Mouse (Mus musculus) cerebellum, postnatal 4 days (tissue): ENCODE measurements around the gene Chac1.

ENCODE experiments used
- DNase-seq, 2 experiments: peaks; one replicate each; pipeline ENCODE4 v3.0.0; 2022; ENCODE audit warnings: low spot score in 2 of 2, mixed read lengths in 1 of 2

The Chac1 gene

GRCm38 (mm10) chr2:119370116-119370515 lies 19.1 kb downstream of the Chac1 start:
- DNase-seq: no peak

GRCm38 (mm10) chr2:119377286-119377685 lies 26.3 kb downstream of the Chac1 start:
- DNase-seq: no peak

GRCm38 (mm10) chr2:119377826-119378225 lies 26.8 kb downstream of the Chac1 start:
- DNase-seq: no peak

GRCm38 (mm10) chr2:119379455-119379854 lies 28.4 kb downstream of the Chac1 start:
- no peak for DNase-seq

GRCm38 (mm10) chr2:119388266-119388665 lies 37.2 kb downstream of the Chac1 start:
- no peak for DNase-seq

GRCm38 (mm10) chr2:119389992-119390391 lies 39.0 kb downstream of the Chac1 start:
- no peak for DNase-seq

GRCm38 (mm10) chr2:119398252-119398651 lies 47.2 kb downstream of the Chac1 start:
- no peak for DNase-seq

GRCm38 (mm10) chr2:119398665-119399064 lies 47.6 kb downstream of the Chac1 start:
- DNase-seq: no peak

GRCm38 (mm10) chr2:119399313-119399712 lies 48.3 kb downstream of the Chac1 start:
- no peak for DNase-seq
